Mouse (Mus musculus) megakaryocyte, embryonic 14.5 days (primary cell): ENCODE data around the gene Eprs.

Source experiments
- FLI1 ChIP-seq: IDR thresholded peaks from 2 replicates; pipeline ENCODE4 v1.6.1; 2012; ENCODE audit warnings: low read length, inconsistent platforms, mixed read lengths
- GATA1 ChIP-seq: IDR thresholded peaks from 3 replicates; pipeline ENCODE4 v1.6.1; 2012; ENCODE audit warnings: mixed read lengths, low read length, inconsistent platforms, borderline replicate concordance

GRCm38 (mm10) chr1:185352151-185352550 is 10.7 kb upstream of the Eprs start:
- TF ChIP-seq FLI1 = no peak
- no peak for TF ChIP-seq GATA1
